In genomic region chr10:44502891-44503290, GRCm38 (mm10) we compare ENCODE assay signal across 15 mouse cellular contexts. TPM values are rescaled to one million over a fixed set of nuclear protein-coding genes. Genes with fewer than 3 reads are reported as not detected.
DNase-seq lines count a peak whose midpoint lies in the region; ATAC-seq and TF ChIP-seq lines count a peak whose summit lies in the region.
"Had no signal": no experiment of that assay in that cellular context is flagged by ENCODE, and none has a peak within 500 bp of the region (broad histone marks: within the 10 kb centered on the region; RNA-seq: fewer than 3 reads in every experiment).

No protein-coding gene starts in this region.

- no peak overlapping the region for H3K4me3 ChIP-seq in kidney, adult 2 months (ENCODE audit: insufficient read depth, low read depth, low read length)
- H3K4me3 ChIP-seq in kidney, embryonic 15.5 days (replicated peaks), result no peak overlapping the region
- H3K4me3 ChIP-seq in stomach, embryonic 16.5 days (replicated peaks; ENCODE audit: low read length), result no peak overlapping the region
- H3K4me3 ChIP-seq in stomach, postnatal 0 days (ENCODE audit: low read depth, low read length), result no peak overlapping the region
- H3K4me3 ChIP-seq: limb, embryonic 13.5 days; liver, embryonic 15.5 days; neural tube, embryonic 13.5 days had no signal

- no peak for TF ChIP-seq POLR2A in kidney, adult 2 months (IDR thresholded peaks at IDR 0.05; ENCODE audit: low read depth, low read length)

- H3K9me3 ChIP-seq in kidney, embryonic 15.5 days (replicated peaks), result no peaks in the 10 kb centered on the region
- H3K9me3 ChIP-seq in stomach, embryonic 16.5 days (replicated peaks; ENCODE audit: control insufficient read depth, low read length), result no peaks in the 10 kb centered on the region
- H3K9me3 ChIP-seq in stomach, postnatal 0 days (ENCODE audit: control insufficient read depth, low read length), result no peaks in the 10 kb centered on the region
- H3K9me3 ChIP-seq: limb, embryonic 13.5 days; liver, embryonic 15.5 days; neural tube, embryonic 13.5 days had no signal

- no peaks in the 10 kb centered on the region for H3K36me3 ChIP-seq in kidney, adult 2 months (ENCODE audit: control insufficient read depth, insufficient read depth, low read length)
- no peaks in the 10 kb centered on the region for H3K36me3 ChIP-seq in kidney, embryonic 15.5 days
- H3K36me3 ChIP-seq in stomach, embryonic 16.5 days (ENCODE audit: control insufficient read depth, insufficient read depth, low read length), result no peaks in the 10 kb centered on the region
- no peaks in the 10 kb centered on the region for H3K36me3 ChIP-seq in stomach, postnatal 0 days (ENCODE audit: control insufficient read depth, insufficient read depth, low read length)
- H3K36me3 ChIP-seq: limb, embryonic 13.5 days; liver, embryonic 15.5 days; neural tube, embryonic 13.5 days had no signal

- H3K27ac ChIP-seq in kidney, adult 2 months (ENCODE audit: insufficient read depth, low read depth, low read length), result no peak overlapping the region
- H3K27ac ChIP-seq in kidney, embryonic 15.5 days, result no peak overlapping the region
- H3K27ac ChIP-seq in stomach, embryonic 16.5 days (ENCODE audit: low read length), result no peak overlapping the region
- H3K27ac ChIP-seq in stomach, postnatal 0 days (replicated peaks), result no peak overlapping the region
- H3K27ac ChIP-seq: limb, embryonic 13.5 days; liver, embryonic 15.5 days; neural tube, embryonic 13.5 days had no signal

- WGBS in kidney, adult 2 months, result 73% methylated on average over 13 of the region's 13 CpGs
- WGBS in kidney, embryonic 15.5 days, result 76% methylated on average over 13 of the region's 13 CpGs
- WGBS in stomach, embryonic 16.5 days, result 82% methylated on average over 13 of the region's 13 CpGs
- WGBS in stomach, postnatal 0 days, result 81% methylated on average over 13 of the region's 13 CpGs

- TF ChIP-seq CTCF in kidney, adult 2 months (conservative IDR thresholded peaks at IDR 0.05; ENCODE audit: insufficient read depth, insufficient read length, low read depth, low read length), result no peak
- TF ChIP-seq CTCF in stomach, postnatal 0 days (IDR thresholded peaks at IDR 0.05; ENCODE audit: low read depth), result no peak

- no peaks in the 10 kb centered on the region for H3K4me1 ChIP-seq in kidney, adult 2 months (ENCODE audit: control insufficient read depth, insufficient read depth, low read length)
- peaks cover 7% of the 10 kb centered on the region for H3K4me1 ChIP-seq in kidney, embryonic 15.5 days
- no peaks in the 10 kb centered on the region for H3K4me1 ChIP-seq in stomach, embryonic 16.5 days (ENCODE audit: control insufficient read depth, insufficient read depth, low read length)
- H3K4me1 ChIP-seq in stomach, postnatal 0 days (replicated peaks; ENCODE audit: control insufficient read depth, insufficient read depth), result no peaks in the 10 kb centered on the region
- H3K4me1 ChIP-seq: liver, embryonic 15.5 days had no signal

- no peaks in the 10 kb centered on the region for H3K27me3 ChIP-seq in kidney, adult 2 months (replicated peaks; ENCODE audit: control insufficient read depth, insufficient read depth, low read length)
- H3K27me3 ChIP-seq in kidney, embryonic 15.5 days, result peaks cover 3% of the 10 kb centered on the region; the same call in 1 of the 2 replicates
- H3K27me3 ChIP-seq in stomach, embryonic 16.5 days (ENCODE audit: control insufficient read depth, insufficient read depth, low read length), result no peaks in the 10 kb centered on the region
- H3K27me3 ChIP-seq in stomach, postnatal 0 days (ENCODE audit: control insufficient read depth, insufficient read depth, low read length), result no peaks in the 10 kb centered on the region
- H3K27me3 ChIP-seq: liver, embryonic 15.5 days; neural tube, embryonic 13.5 days had no signal

- TF ChIP-seq EP300 in stomach, postnatal 0 days (optimal IDR thresholded peaks at IDR 0.05), result no peak

- no peak overlapping the region for H3K9ac ChIP-seq in kidney, embryonic 15.5 days
- H3K9ac ChIP-seq in stomach, embryonic 16.5 days (ENCODE audit: low read length), result no peak overlapping the region
- no peak overlapping the region for H3K9ac ChIP-seq in stomach, postnatal 0 days (ENCODE audit: low read length)
- H3K9ac ChIP-seq: limb, embryonic 13.5 days; liver, embryonic 15.5 days; neural tube, embryonic 13.5 days had no signal

- no peak overlapping the region for H3K4me2 ChIP-seq in kidney, embryonic 15.5 days
- H3K4me2 ChIP-seq in stomach, embryonic 16.5 days (ENCODE audit: low read depth, low read length), result no peak overlapping the region
- H3K4me2 ChIP-seq in stomach, postnatal 0 days (replicated peaks; ENCODE audit: low read depth), result no peak overlapping the region
- H3K4me2 ChIP-seq: limb, embryonic 13.5 days; liver, embryonic 15.5 days; neural tube, embryonic 13.5 days had no signal

- peak; percentile 9 for DNase-seq in adrenal gland, adult 2 months
- no peak for DNase-seq in adrenal gland, postnatal 10 days
- peak; percentile 36 for DNase-seq in kidney, adult 2 months
- DNase-seq in stomach, postnatal 0 days (ENCODE audit: low spot score), result no peak
- no peak for DNase-seq in gastrocnemius, adult 18-20 months (ENCODE audit: low spot score)
- no peak for DNase-seq in right cerebral cortex, postnatal 10 days (ENCODE audit: low spot score in 2 of 2)
- DNase-seq: cerebellum, adult 11-12 months; gastrocnemius, postnatal 36 days; right cerebral cortex, postnatal 4 days had no signal

- no peak for ATAC-seq in kidney, embryonic 15.5 days (replicated peaks; ENCODE audit: low FRiP score)
- ATAC-seq in stomach, embryonic 16.5 days (ENCODE audit: insufficient read depth, low FRiP score), result peak; percentile 33; the same call in 1 of the 2 replicates
- no peak for ATAC-seq in stomach, postnatal 0 days (ENCODE audit: low FRiP score, low TSS enrichment)
- ATAC-seq: inflammation-experienced regulatory T-cells, adult 6 months had no signal

RNA-seq across cellular contexts. Expression of gene Prdm1, which starts 25.4 kb away (rescaled TPM):
- 1 to 10 TPM; 1.3 to 2.2 TPM for total RNA-seq in adrenal gland, adult 2 months (2021)
- polyA plus RNA-seq in adrenal gland, adult 2 months (2012; rRNA removed), result 1.5 and 1.7 TPM in 2 replicates
- 1 to 10 TPM; 2.1 to 3.4 TPM for total RNA-seq in adrenal gland, postnatal 10 days (2021)
- 1.8 and 1.9 TPM in 2 replicates for polyA plus RNA-seq in kidney, adult 2 months (2012; rRNA removed)
- 2.2 and 2.7 TPM in 2 replicates for polyA plus RNA-seq in kidney, embryonic 15.5 days (2015; fragmentation: Nextera tagmentation; extraction: Ambion mirVana)
- 6.8 and 7.2 TPM in 2 replicates for polyA plus RNA-seq in stomach, embryonic 16.5 days (2015; fragmentation: Nextera tagmentation; extraction: Ambion mirVana)
- 5.9 and 7.3 TPM in 2 replicates for polyA plus RNA-seq in stomach, postnatal 0 days (2015; fragmentation: Nextera tagmentation; extraction: Ambion mirVana)
- under 1 TPM; 0.16 to 0.43 TPM for total RNA-seq in gastrocnemius, adult 18-20 months (2021)

Comparison
In these comparisons a context has a peak if more than half of its experiments do, and no peak if none do; other contexts are left out.
1. DNase-seq: peak in adrenal gland, adult 2 months (single experiment) and kidney, adult 2 months (single experiment); none in adrenal gland, postnatal 10 days (single experiment), stomach, postnatal 0 days (single experiment), gastrocnemius, adult 18-20 months (single experiment) and right cerebral cortex, postnatal 10 days (0 of 2).